Mouse (Mus musculus): ENCODE measurements at regions not wholly inside any gene's neighbourhood (a gene's known extent, or its start where the extent isn't known, plus 50 kb on each side); places are given as distances from the start of the nearest gene placed in this dataset.

- no peak for DNase-seq (ENCODE audit: extremely low read depth, low read depth, low spot score)
These were observed 220.3 kb downstream of the Enc1 start for GRCm38 (mm10) chr13:97461207-97461606.

- DNase-seq (ENCODE audit: extremely low read depth, low read depth, low spot score) = no peak
These were observed 218.2 kb downstream of the Enc1 start for GRCm38 (mm10) chr13:97459106-97459505.

GRCm38 (mm10) chr13:97455961-97456360, 215.1 kb downstream of the Enc1 start:
- no peak for DNase-seq (ENCODE audit: extremely low read depth, low read depth, low spot score)

GRCm38 (mm10) chr13:97454715-97455114, 213.8 kb downstream of the Enc1 start:
- DNase-seq (ENCODE audit: extremely low read depth, low read depth, low spot score) = no peak

- DNase-seq (ENCODE audit: extremely low read depth, low read depth, low spot score) = no peak
These were observed 212.6 kb downstream of the Enc1 start for GRCm38 (mm10) chr13:97453469-97453868.

GRCm38 (mm10) chr13:97453090-97453430, 212.2 kb downstream of the Enc1 start:
- no peak for DNase-seq (ENCODE audit: extremely low read depth, low read depth, low spot score)

- DNase-seq (ENCODE audit: extremely low read depth, low read depth, low spot score) = no peak
These were observed 211.6 kb downstream of the Enc1 start for GRCm38 (mm10) chr13:97452386-97453089.

GRCm38 (mm10) chr13:97451276-97451675, 210.4 kb downstream of the Enc1 start:
- no peak for DNase-seq (ENCODE audit: extremely low read depth, low read depth, low spot score)

GRCm38 (mm10) chr13:97448123-97448522, 207.2 kb downstream of the Enc1 start:
- DNase-seq (ENCODE audit: extremely low read depth, low read depth, low spot score) = no peak

GRCm38 (mm10) chr13:97443731-97444428, 203.0 kb downstream of the Enc1 start:
- no peak for DNase-seq (ENCODE audit: extremely low read depth, low read depth, low spot score)

- no peak for DNase-seq (ENCODE audit: extremely low read depth, low read depth, low spot score)
These were observed 201.9 kb downstream of the Enc1 start for GRCm38 (mm10) chr13:97442806-97443205.

GRCm38 (mm10) chr13:97442283-97442682, 201.4 kb downstream of the Enc1 start:
- no peak for DNase-seq (ENCODE audit: extremely low read depth, low read depth, low spot score)

GRCm38 (mm10) chr13:97441803-97442202, 200.9 kb downstream of the Enc1 start:
- no peak for DNase-seq (ENCODE audit: extremely low read depth, low read depth, low spot score)

- DNase-seq (ENCODE audit: extremely low read depth, low read depth, low spot score) = no peak
These were observed 198.5 kb downstream of the Enc1 start for GRCm38 (mm10) chr13:97439216-97439979.

GRCm38 (mm10) chr13:97438692-97439091, 197.8 kb downstream of the Enc1 start:
- DNase-seq (ENCODE audit: extremely low read depth, low read depth, low spot score) = no peak

GRCm38 (mm10) chr13:97438277-97438676, 197.4 kb downstream of the Enc1 start:
- no peak for DNase-seq (ENCODE audit: extremely low read depth, low read depth, low spot score)

- no peak for DNase-seq (ENCODE audit: extremely low read depth, low read depth, low spot score)
These were observed 195.9 kb downstream of the Enc1 start for GRCm38 (mm10) chr13:97436719-97437350.

- no peak for DNase-seq (ENCODE audit: extremely low read depth, low read depth, low spot score)
These were observed 195.2 kb downstream of the Enc1 start for GRCm38 (mm10) chr13:97435865-97436718.

GRCm38 (mm10) chr13:97434961-97435864, 194.3 kb downstream of the Enc1 start:
- DNase-seq (ENCODE audit: extremely low read depth, low read depth, low spot score) = no peak

Data from fat pad, adult 2 months (tissue).